Mouse (Mus musculus): ENCODE data around the gene Ankrd35.

DNA sequence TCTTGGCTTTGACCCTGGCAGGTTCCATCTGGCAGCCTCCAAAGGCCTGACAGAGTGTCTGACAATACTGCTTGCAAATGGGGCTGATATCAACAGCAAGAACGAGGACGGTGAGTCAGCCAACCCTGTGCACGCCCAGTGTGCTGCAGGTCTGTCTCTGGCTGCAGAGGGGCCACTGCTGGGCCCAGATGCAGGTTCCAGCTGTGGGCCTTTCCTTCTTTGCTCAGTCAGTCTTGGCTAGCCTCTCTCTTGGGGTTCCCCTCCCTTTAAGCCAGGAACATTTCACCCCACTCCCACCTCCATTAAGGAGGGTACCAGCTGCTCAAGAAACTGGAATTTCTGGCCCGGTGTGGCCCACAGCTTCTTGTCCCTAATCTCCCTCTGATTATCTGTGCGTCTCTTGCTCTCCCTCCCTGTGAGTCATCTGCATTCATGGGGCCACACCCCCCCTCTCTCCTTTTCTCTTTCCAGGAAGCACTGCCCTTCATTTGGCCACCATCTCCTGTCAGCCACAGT is 9.3 kb downstream of the Ankrd35 start:
- no peak for TF ChIP-seq CTCF (IDR thresholded peaks at IDR 0.05; ENCODE audit: borderline replicate concordance, insufficient read depth, low read length)
- no peak for TF ChIP-seq POLR2A (IDR thresholded peaks at IDR 0.05; ENCODE audit: low read depth, low read length)
